11 mouse cellular contexts compared by ENCODE assay signal in the genomic region with DNA sequence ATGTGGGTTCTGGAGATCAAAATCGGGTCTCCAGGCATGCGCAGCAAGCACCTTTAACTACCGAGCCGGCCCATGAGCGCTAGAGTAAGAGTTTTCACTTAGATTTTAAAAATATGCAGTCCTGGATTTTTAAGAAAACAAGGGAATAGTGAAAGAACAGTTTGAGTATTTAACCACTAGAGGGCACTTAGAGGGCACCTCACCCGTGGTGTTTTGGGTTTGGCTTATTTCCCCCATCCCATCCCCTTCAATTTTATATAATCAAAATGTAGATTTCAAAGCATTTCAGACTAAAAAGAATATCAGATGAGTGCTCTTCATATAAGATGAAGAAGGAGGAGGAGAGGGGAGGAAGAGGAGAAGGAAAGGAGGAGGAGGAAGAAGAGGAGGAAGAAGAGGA. TPM values are rescaled to one million over a fixed set of nuclear protein-coding genes. Genes with fewer than 3 reads are reported as not detected.
DNase-seq lines count a peak whose midpoint lies in the region; ATAC-seq and TF ChIP-seq lines count a peak whose summit lies in the region.
"Had no signal": no experiment of that assay in that cellular context is flagged by ENCODE, and none has a peak within 500 bp of the region (broad histone marks: within the 10 kb centered on the region; RNA-seq: fewer than 3 reads in every experiment).

No protein-coding gene starts in this region.

- ATAC-seq in megakaryocyte progenitor cell, adult 5-6 weeks (replicated peaks; ENCODE audit: poor library complexity): peak; percentile 66

- H3K9ac ChIP-seq in MEL (ENCODE audit: control insufficient read depth, low read depth, low read length, poor library complexity, severe bottlenecking): peak overlapping the region; percentile 25; the same call in 1 of the 2 replicates
- H3K9ac ChIP-seq: heart, embryonic 13.5 days; lung, embryonic 15.5 days had no signal

- no peak for TF ChIP-seq EP300 in MEL (IDR thresholded peaks at IDR 0.05; ENCODE audit: low read depth in 1 of 2, low read length in 2 of 2)

- no peaks in the 10 kb centered on the region for H3K9me3 ChIP-seq in MEL (replicated peaks; ENCODE audit: insufficient read depth, low read length)
- H3K9me3 ChIP-seq: heart, embryonic 13.5 days; lung, embryonic 15.5 days had no signal

- peak; percentile 27 for DNase-seq in embryo, embryonic 10.5 days (ENCODE audit: low spot score)
- DNase-seq in embryo, embryonic 10 days (ENCODE audit: low spot score): no peak
- no peak for DNase-seq in left cerebral cortex, adult 2 months (ENCODE audit: extremely low spot score in 1 of 2, low spot score in 2 of 2)
- DNase-seq in left cerebral cortex, postnatal 36 days (ENCODE audit: low spot score in 2 of 2): no peak
- DNase-seq in MEL (ENCODE audit: low read depth, low spot score): peak; percentile 52
- DNase-seq in adrenal gland, adult 8-10 months: no peak
- no peak for DNase-seq in layer of hippocampus, postnatal 10 days (ENCODE audit: low spot score in 2 of 2)
- DNase-seq: cerebellum, adult 11-12 months had no signal

- no peak for TF ChIP-seq POLR2A in MEL (IDR thresholded peaks at IDR 0.05; ENCODE audit: control insufficient read depth in 1 of 2, insufficient read depth in 1 of 2, low read depth in 1 of 2, low read length in 2 of 2, poor library complexity in 1 of 2)

- H3K4me3 ChIP-seq in left cerebral cortex, adult 2 months: no peak overlapping the region
- H3K4me3 ChIP-seq in MEL (ENCODE audit: control insufficient read depth in 1 of 2, insufficient read depth in 1 of 2, low read depth in 2 of 2, low read length in 2 of 2): no peak overlapping the region
- H3K4me3 ChIP-seq: heart, embryonic 13.5 days; lung, embryonic 15.5 days had no signal

- peak; percentile 65 for TF ChIP-seq CTCF in left cerebral cortex, adult 2 months (IDR thresholded peaks at IDR 0.05)
- peak; percentile 36 to 75 (median 45) for TF ChIP-seq CTCF in MEL (IDR thresholded peaks at IDR 0.05 in 2 of 3, conservative IDR thresholded peaks at IDR 0.05 in 1 of 3; ENCODE audit: control insufficient read depth in 1 of 3, insufficient read depth in 1 of 3, low read depth in 2 of 3, low read length in 3 of 3, poor library complexity in 1 of 3, severe bottlenecking in 1 of 3)

- no peaks in the 10 kb centered on the region for H3K4me1 ChIP-seq in MEL (ENCODE audit: control insufficient read depth in 1 of 2, insufficient read depth in 2 of 2, low read length in 2 of 2)
- H3K4me1 ChIP-seq: lung, embryonic 15.5 days had no signal

- no peaks in the 10 kb centered on the region for H3K27me3 ChIP-seq in MEL (ENCODE audit: control insufficient read depth in 1 of 2, insufficient read depth in 2 of 2, low read length in 2 of 2)
- H3K27me3 ChIP-seq: heart, embryonic 13.5 days; lung, embryonic 15.5 days had no signal

- H3K27ac ChIP-seq in left cerebral cortex, adult 2 months: no peak overlapping the region
- H3K27ac ChIP-seq in MEL (ENCODE audit: control insufficient read depth, low read depth, low read length): no peak overlapping the region
- H3K27ac ChIP-seq: heart, embryonic 13.5 days; lung, embryonic 15.5 days had no signal

- no peaks in the 10 kb centered on the region for H3K79me2 ChIP-seq in MEL (ENCODE audit: control insufficient read depth, insufficient read depth, low read length, poor library complexity)

- no peaks in the 10 kb centered on the region for H3K36me3 ChIP-seq in MEL (ENCODE audit: control insufficient read depth in 1 of 2, insufficient read depth in 2 of 2, low read length in 2 of 2)
- H3K36me3 ChIP-seq: heart, embryonic 13.5 days; lung, embryonic 15.5 days had no signal

- intact Hi-C loops in left cerebral cortex, adult 2 months (cut with DNase I): loop anchor here (1.0 to 5.0 kb wide), 2 partner anchors 163 to 319 kb away; no protein-coding TSS in a partner anchor
- intact Hi-C loops in left cerebral cortex, postnatal 36 days (cut with DNase I): loop anchor here (5.0 kb wide), 1 partner anchor 318 kb away; no protein-coding TSS in a partner anchor

- TF ChIP-seq RAD21 in MEL (IDR thresholded peaks at IDR 0.05; ENCODE audit: low read depth, low read length): peak; percentile 79

TF ChIP-seq in MEL, 35 proteins besides CTCF, POLR2A, EP300 and RAD21:
- TF ChIP-seq E2F4 (IDR thresholded peaks at IDR 0.05; ENCODE audit: borderline replicate concordance, low read depth, low read length) (no peak), ZC3H11A (IDR thresholded peaks at IDR 0.05; ENCODE audit: low read depth, low read length) (peak; percentile 84), SMC3 (IDR thresholded peaks at IDR 0.05; ENCODE audit: low read depth, low read length) (peak; percentile 87), POLR2AphosphoS5 (IDR thresholded peaks at IDR 0.05; ENCODE audit: borderline replicate concordance, low read depth, low read length) (no peak), NELFE (IDR thresholded peaks at IDR 0.05; ENCODE audit: low read depth, low read length) (no peak), NRF1 (IDR thresholded peaks at IDR 0.05; ENCODE audit: insufficient read depth, low read depth, low read length, poor library complexity, severe bottlenecking) (peak; percentile 45; the same call in 1 of the 2 replicates), USF1 (IDR thresholded peaks at IDR 0.05; ENCODE audit: low read depth, low read length) (no peak)

RNA-seq across cellular contexts. Expression of gene U2surp, which starts 22.0 kb away (rescaled TPM):
- 10 to 100 TPM; 67.6 to 69.0 TPM for total RNA-seq in left cerebral cortex, adult 2 months (2021)
- 10 to 100 TPM; 57.8 to 71.5 TPM for total RNA-seq in left cerebral cortex, postnatal 36 days (2021)
- total RNA-seq in MEL (2012; rRNA removed): 69.0 and 70.8 TPM in 2 replicates
- polyA plus RNA-seq in MEL (2012; ENCODE audit: insufficient read depth in 1 of 2, insufficient read length in 2 of 2, low read depth in 1 of 2, low replicate concordance in 2 of 2, missing spikeins in 1 of 2): 100 to 1,000 TPM in 1 of 2 experiments, 10 to 100 TPM in 1; 72.1 to 244 TPM
- 111 and 114 TPM in 2 replicates for total RNA-seq in megakaryocyte progenitor cell, adult 5-6 weeks (2015)
- 169 and 201 TPM in 2 replicates for total RNA-seq in megakaryocyte progenitor cell, adult 5-6 weeks (2017)
- total RNA-seq in adrenal gland, adult 8-10 months (2022): 10 to 100 TPM; 49.6 to 66.1 (median 61.3) TPM
- total RNA-seq in layer of hippocampus, postnatal 10 days (2021): 10 to 100 TPM; 68.7 to 90.3 TPM

RNA-seq across cellular contexts. Expression of gene Paqr9, which starts 25.6 kb away (rescaled TPM):
- 10 to 100 TPM; 35.8 to 36.2 TPM for total RNA-seq in left cerebral cortex, adult 2 months (2021)
- total RNA-seq in left cerebral cortex, postnatal 36 days (2021): 10 to 100 TPM; 35.4 to 37.0 TPM
- 13.4 and 18.0 TPM in 2 replicates for total RNA-seq in MEL (2012; rRNA removed)
- polyA plus RNA-seq in MEL (2012; ENCODE audit: insufficient read depth in 1 of 2, insufficient read length in 2 of 2, low read depth in 1 of 2, low replicate concordance in 2 of 2, missing spikeins in 1 of 2): 10 to 100 TPM; 24.8 to 46.0 TPM
- 2.4 and 4.4 TPM in 2 replicates for total RNA-seq in megakaryocyte progenitor cell, adult 5-6 weeks (2015)
- 1.7 and 3.4 TPM in 2 replicates for total RNA-seq in megakaryocyte progenitor cell, adult 5-6 weeks (2017)
- total RNA-seq in adrenal gland, adult 8-10 months (2022): 1 to 10 TPM; 1.8 to 7.8 (median 5.6) TPM
- total RNA-seq in layer of hippocampus, postnatal 10 days (2021): 10 to 100 TPM; 42.6 to 47.8 TPM

Comparison
In these comparisons a context has a peak if more than half of its experiments do, and no peak if none do; other contexts are left out.
1. DNase-seq: peak in embryo, embryonic 10.5 days (single experiment) and MEL (single experiment); none in embryo, embryonic 10 days (single experiment), left cerebral cortex, adult 2 months (0 of 2), left cerebral cortex, postnatal 36 days (0 of 2), adrenal gland, adult 8-10 months (single experiment) and layer of hippocampus, postnatal 10 days (0 of 2).